Mouse (Mus musculus): ENCODE measurements at regions not wholly inside any gene's neighbourhood (a gene's known extent, or its start where the extent isn't known, plus 50 kb on each side); places are given as distances from the start of the nearest gene placed in this dataset.
"Not testable (repeated sequence)": the region's sequence is repeated elsewhere in the genome, so short reads cannot be mapped to it uniquely, and the experiment has no call there.

- WGBS: 65% methylated on average over 6 of the region's 6 CpGs
- H3K36me3 ChIP-seq (ENCODE audit: control insufficient read depth, insufficient read depth, low read length): no peaks in the 10 kb centered on the region
- H3K27ac ChIP-seq (ENCODE audit: low read depth, low read length): no peak overlapping the region
- no peaks in the 10 kb centered on the region for H3K27me3 ChIP-seq (replicated peaks; ENCODE audit: control insufficient read depth, insufficient read depth, low read length)
- DNase-seq (ENCODE audit: low spot score): no peak
- ATAC-seq (replicated peaks; ENCODE audit: low FRiP score): no peak
- H3K9ac ChIP-seq (ENCODE audit: low read depth, low read length): no peak overlapping the region
- no peak overlapping the region for H3K4me2 ChIP-seq
- no peak overlapping the region for H3K4me3 ChIP-seq (ENCODE audit: low read depth, low read length)
- H3K9me3 ChIP-seq (ENCODE audit: control insufficient read depth, low read length): no peaks in the 10 kb centered on the region
- H3K4me1 ChIP-seq (replicated peaks; ENCODE audit: control insufficient read depth, insufficient read depth, low read length): no peaks in the 10 kb centered on the region
Measured at GRCm38 (mm10) chr14:86315974-86316373, 825.1 kb downstream of the Diaph3 start.

DNA sequence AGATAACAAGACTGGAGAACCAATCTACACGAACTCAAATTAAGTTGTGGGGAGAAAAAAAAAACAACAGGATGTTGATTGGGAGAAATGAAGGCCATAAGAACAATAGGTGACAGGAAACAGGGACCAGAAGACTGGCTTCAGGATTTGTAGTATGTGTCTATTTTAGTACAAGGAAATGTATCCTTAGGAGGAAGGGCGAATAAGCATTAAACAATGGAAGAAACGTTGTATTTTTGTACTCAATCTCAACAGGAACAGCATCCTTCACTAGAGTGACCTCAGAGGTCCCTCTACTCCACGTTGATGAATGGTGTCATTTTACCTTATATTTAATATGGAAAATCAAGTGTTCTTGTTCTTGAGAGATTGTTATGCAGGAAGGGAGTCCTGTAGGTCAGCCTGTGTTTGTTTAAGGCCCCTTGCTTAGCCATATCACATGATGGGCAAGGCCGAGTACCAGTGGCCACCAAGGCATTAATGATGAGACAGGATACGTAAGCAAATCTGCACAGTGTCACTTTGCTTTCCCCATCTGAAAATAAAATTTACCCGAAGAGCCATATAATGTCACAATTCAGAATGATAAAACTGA, 832.0 kb downstream of the Diaph3 start:
- H3K9me3 ChIP-seq (ENCODE audit: control insufficient read depth, low read length): no peaks in the 10 kb centered on the region
- H3K27me3 ChIP-seq (replicated peaks; ENCODE audit: control insufficient read depth, insufficient read depth, low read length): no peaks in the 10 kb centered on the region
- no peak overlapping the region for H3K9ac ChIP-seq (ENCODE audit: low read depth, low read length)
- ATAC-seq (replicated peaks; ENCODE audit: low FRiP score): 0 out of 2 replicates have a peak, but pooled peaks have one; percentile 36
- no peak for DNase-seq (ENCODE audit: low spot score)
- no peak overlapping the region for H3K27ac ChIP-seq (ENCODE audit: low read depth, low read length)
- H3K4me3 ChIP-seq (ENCODE audit: low read depth, low read length): no peak overlapping the region
- H3K36me3 ChIP-seq (ENCODE audit: control insufficient read depth, insufficient read depth, low read length): no peaks in the 10 kb centered on the region
- no peak overlapping the region for H3K4me2 ChIP-seq
- H3K4me1 ChIP-seq (replicated peaks; ENCODE audit: control insufficient read depth, insufficient read depth, low read length): no peaks in the 10 kb centered on the region
- 54% methylated on average over 7 of the region's 7 CpGs for WGBS

DNA sequence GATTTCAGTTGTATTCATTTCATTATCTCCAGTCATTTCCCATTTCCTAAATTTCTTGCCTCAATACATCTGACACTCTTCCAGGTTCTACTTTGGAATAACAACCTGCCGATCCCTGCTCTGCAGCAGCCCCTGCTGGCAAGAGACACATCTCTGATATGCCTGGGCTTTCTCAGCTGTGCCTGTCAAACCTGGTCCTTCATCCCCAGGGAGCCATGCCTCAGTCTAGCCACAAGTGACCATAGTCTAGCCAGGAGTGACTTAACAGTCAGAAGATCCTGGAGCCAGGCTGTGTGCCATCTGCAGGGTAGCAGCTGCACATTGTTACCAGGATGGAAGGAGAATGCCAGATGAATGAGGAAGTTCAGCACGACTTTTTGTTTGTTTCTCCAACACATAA, 833.2 kb downstream of the Diaph3 start:
- no peak for ATAC-seq (replicated peaks; ENCODE audit: low FRiP score)
- 51% methylated on average over 2 of the region's 2 CpGs for WGBS
- H3K27me3 ChIP-seq (replicated peaks; ENCODE audit: control insufficient read depth, insufficient read depth, low read length): no peaks in the 10 kb centered on the region

DNA sequence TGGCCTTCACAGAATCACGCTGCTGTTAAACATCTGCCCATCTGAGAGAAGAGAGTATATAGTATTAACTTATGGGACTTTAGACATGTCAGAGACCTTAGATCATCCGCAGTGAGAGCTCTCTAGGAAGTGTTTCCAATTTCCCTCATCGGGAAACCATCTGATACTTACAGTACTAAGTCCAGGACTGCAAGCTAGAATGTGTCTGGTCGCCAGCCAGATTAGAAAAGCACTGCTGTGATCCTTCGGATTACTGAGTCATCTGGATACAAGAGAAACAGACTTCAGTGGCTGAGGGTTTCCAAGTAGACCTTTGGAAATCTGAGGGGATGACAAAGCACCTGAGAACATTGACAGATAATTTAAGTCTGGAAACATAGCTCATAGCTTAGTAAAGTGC, 839.4 kb downstream of the Diaph3 start:
- Histone ChIP-seq H3K9ac (ENCODE audit: low read depth, low read length) (no peak overlapping the region), H3K4me2 (no peak overlapping the region), H3K9me3 (ENCODE audit: control insufficient read depth, low read length) (no peaks in the 10 kb centered on the region), H3K4me1 (replicated peaks; ENCODE audit: control insufficient read depth, insufficient read depth, low read length) (no peaks in the 10 kb centered on the region), H3K36me3 (ENCODE audit: control insufficient read depth, insufficient read depth, low read length) (no peaks in the 10 kb centered on the region), H3K27ac (ENCODE audit: low read depth, low read length) (no peak overlapping the region), H3K27me3 (replicated peaks; ENCODE audit: control insufficient read depth, insufficient read depth, low read length) (no peaks in the 10 kb centered on the region), H3K4me3 (ENCODE audit: low read depth, low read length) (no peak overlapping the region)
- ATAC-seq (replicated peaks; ENCODE audit: low FRiP score) (no peak), DNase-seq (ENCODE audit: low spot score) (no peak)
- WGBS: 78% methylated on average over 5 of the region's 5 CpGs

More for the DNA sequence above, 833.2 kb downstream of the Diaph3 start:
- Histone ChIP-seq H3K9ac (ENCODE audit: low read depth, low read length) (no peak overlapping the region), H3K27ac (ENCODE audit: low read depth, low read length) (no peak overlapping the region), H3K36me3 (ENCODE audit: control insufficient read depth, insufficient read depth, low read length) (no peaks in the 10 kb centered on the region), H3K4me3 (ENCODE audit: low read depth, low read length) (no peak overlapping the region), H3K4me2 (no peak overlapping the region), H3K4me1 (replicated peaks; ENCODE audit: control insufficient read depth, insufficient read depth, low read length) (no peaks in the 10 kb centered on the region), H3K9me3 (ENCODE audit: control insufficient read depth, low read length) (no peaks in the 10 kb centered on the region)
- DNase-seq (ENCODE audit: low spot score): no peak

DNA sequence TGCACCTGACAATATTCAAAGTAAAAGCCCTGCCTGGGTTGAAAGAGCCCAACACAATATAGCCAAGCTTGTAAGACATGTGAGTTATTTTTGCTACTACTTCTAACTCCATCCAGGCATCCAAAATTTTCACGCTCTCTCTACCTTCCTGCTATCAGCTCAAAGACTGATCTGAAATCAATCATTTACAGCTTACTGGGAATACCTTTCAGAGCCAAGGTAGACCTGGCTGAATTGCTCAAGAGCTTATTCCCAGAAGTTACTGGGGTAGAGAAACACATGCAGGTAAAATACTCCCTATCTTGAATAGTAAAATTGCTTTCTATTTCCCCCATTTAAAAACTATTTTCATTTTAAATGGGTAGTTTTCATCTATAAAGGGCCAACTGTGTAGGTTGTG, 840.2 kb downstream of the Diaph3 start:
- WGBS: 77% methylated on average over 1 of the region's 1 CpGs
- Histone ChIP-seq H3K4me2 (no peak overlapping the region), H3K4me1 (replicated peaks; ENCODE audit: control insufficient read depth, insufficient read depth, low read length) (no peaks in the 10 kb centered on the region), H3K27ac (ENCODE audit: low read depth, low read length) (no peak overlapping the region), H3K36me3 (ENCODE audit: control insufficient read depth, insufficient read depth, low read length) (no peaks in the 10 kb centered on the region), H3K9me3 (ENCODE audit: control insufficient read depth, low read length) (no peaks in the 10 kb centered on the region), H3K9ac (ENCODE audit: low read depth, low read length) (no peak overlapping the region), H3K27me3 (replicated peaks; ENCODE audit: control insufficient read depth, insufficient read depth, low read length) (no peaks in the 10 kb centered on the region), H3K4me3 (ENCODE audit: low read depth, low read length) (no peak overlapping the region)
- ATAC-seq (replicated peaks; ENCODE audit: low FRiP score): no peak
- no peak for DNase-seq (ENCODE audit: low spot score)

DNA sequence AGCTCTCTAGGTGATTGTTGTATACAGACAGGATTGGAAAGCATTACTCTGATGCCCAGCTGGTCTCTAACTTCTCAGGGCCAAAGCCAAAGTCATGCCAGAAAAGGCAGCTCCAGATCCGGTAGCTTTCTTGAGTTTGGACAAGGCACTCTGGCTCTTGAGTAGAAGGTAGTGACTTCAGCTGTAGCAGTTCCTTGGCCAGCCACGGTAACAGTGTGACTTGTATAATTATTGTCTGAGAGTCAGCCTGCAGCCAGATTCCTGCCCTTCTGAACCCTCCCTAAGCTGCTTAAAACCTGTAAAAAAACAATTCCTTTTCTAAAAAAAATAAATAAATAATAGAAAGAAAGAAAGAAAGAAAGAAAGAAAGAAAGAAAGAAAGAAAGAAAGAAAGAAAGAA, 843.0 kb downstream of the Diaph3 start:
- Histone ChIP-seq H3K36me3 (ENCODE audit: control insufficient read depth, insufficient read depth, low read length) (no peaks in the 10 kb centered on the region), H3K9ac (ENCODE audit: low read depth, low read length) (no peak overlapping the region), H3K4me1 (replicated peaks; ENCODE audit: control insufficient read depth, insufficient read depth, low read length) (no peaks in the 10 kb centered on the region), H3K27me3 (replicated peaks; ENCODE audit: control insufficient read depth, insufficient read depth, low read length) (no peaks in the 10 kb centered on the region), H3K4me2 (no peak overlapping the region), H3K9me3 (ENCODE audit: control insufficient read depth, low read length) (no peaks in the 10 kb centered on the region), H3K27ac (ENCODE audit: low read depth, low read length) (no peak overlapping the region), H3K4me3 (ENCODE audit: low read depth, low read length) (no peak overlapping the region)
- DNase-seq (ENCODE audit: low spot score) (no peak), ATAC-seq (replicated peaks; ENCODE audit: low FRiP score) (no peak)
- 86% methylated on average over 2 of the region's 2 CpGs for WGBS

GRCm38 (mm10) chr14:86294606-86295005, 846.4 kb downstream of the Diaph3 start:
- H3K4me1 ChIP-seq (replicated peaks; ENCODE audit: control insufficient read depth, insufficient read depth, low read length); H3K4me3 ChIP-seq (ENCODE audit: low read depth, low read length); H3K9me3 ChIP-seq (ENCODE audit: control insufficient read depth, low read length); H3K4me2 ChIP-seq; H3K9ac ChIP-seq (ENCODE audit: low read depth, low read length); H3K27me3 ChIP-seq (replicated peaks; ENCODE audit: control insufficient read depth, insufficient read depth, low read length); DNase-seq (ENCODE audit: low spot score); ATAC-seq (replicated peaks; ENCODE audit: low FRiP score); H3K36me3 ChIP-seq (ENCODE audit: control insufficient read depth, insufficient read depth, low read length); H3K27ac ChIP-seq (ENCODE audit: low read depth, low read length): not testable (repeated sequence)
- WGBS: 79% methylated on average over 5 of the region's 5 CpGs

GRCm38 (mm10) chr14:86293804-86294203, 847.2 kb downstream of the Diaph3 start:
- DNase-seq (ENCODE audit: low spot score): no peak
- no peak overlapping the region for H3K4me3 ChIP-seq (ENCODE audit: low read depth, low read length)
- 64% methylated on average over 1 of the region's 1 CpGs for WGBS
- no peak overlapping the region for H3K4me2 ChIP-seq
- no peak overlapping the region for H3K27ac ChIP-seq (ENCODE audit: low read depth, low read length)
- H3K9ac ChIP-seq (ENCODE audit: low read depth, low read length): no peak overlapping the region
- H3K36me3 ChIP-seq (ENCODE audit: control insufficient read depth, insufficient read depth, low read length): no peaks in the 10 kb centered on the region
- H3K9me3 ChIP-seq (ENCODE audit: control insufficient read depth, low read length): no peaks in the 10 kb centered on the region
- ATAC-seq (replicated peaks; ENCODE audit: low FRiP score): no peak
- no peaks in the 10 kb centered on the region for H3K27me3 ChIP-seq (replicated peaks; ENCODE audit: control insufficient read depth, insufficient read depth, low read length)
- H3K4me1 ChIP-seq (replicated peaks; ENCODE audit: control insufficient read depth, insufficient read depth, low read length): no peaks in the 10 kb centered on the region

GRCm38 (mm10) chr14:86293371-86293770, 847.7 kb downstream of the Diaph3 start:
- Histone ChIP-seq H3K9ac (ENCODE audit: low read depth, low read length) (no peak overlapping the region), H3K4me3 (ENCODE audit: low read depth, low read length) (no peak overlapping the region), H3K9me3 (ENCODE audit: control insufficient read depth, low read length) (no peaks in the 10 kb centered on the region), H3K27ac (ENCODE audit: low read depth, low read length) (no peak overlapping the region), H3K4me2 (no peak overlapping the region), H3K4me1 (replicated peaks; ENCODE audit: control insufficient read depth, insufficient read depth, low read length) (no peaks in the 10 kb centered on the region), H3K36me3 (ENCODE audit: control insufficient read depth, insufficient read depth, low read length) (no peaks in the 10 kb centered on the region), H3K27me3 (replicated peaks; ENCODE audit: control insufficient read depth, insufficient read depth, low read length) (no peaks in the 10 kb centered on the region)
- 62% methylated on average over 3 of the region's 3 CpGs for WGBS
- no peak for ATAC-seq (replicated peaks; ENCODE audit: low FRiP score)
- no peak for DNase-seq (ENCODE audit: low spot score)

Data from liver, embryonic 11.5 days (tissue).